Mouse (Mus musculus): Measurements from ENCODE around the gene Rnf212. TPM values are rescaled to one million over a fixed set of nuclear protein-coding genes. Genes with fewer than 3 reads are reported as not detected.
"Not testable (repeated sequence)": the region's sequence is repeated elsewhere in the genome, so short reads cannot be mapped to it uniquely, and the experiment has no call there.

Rnf212 gene
- total RNA-seq (2021), result not detected

DNA sequence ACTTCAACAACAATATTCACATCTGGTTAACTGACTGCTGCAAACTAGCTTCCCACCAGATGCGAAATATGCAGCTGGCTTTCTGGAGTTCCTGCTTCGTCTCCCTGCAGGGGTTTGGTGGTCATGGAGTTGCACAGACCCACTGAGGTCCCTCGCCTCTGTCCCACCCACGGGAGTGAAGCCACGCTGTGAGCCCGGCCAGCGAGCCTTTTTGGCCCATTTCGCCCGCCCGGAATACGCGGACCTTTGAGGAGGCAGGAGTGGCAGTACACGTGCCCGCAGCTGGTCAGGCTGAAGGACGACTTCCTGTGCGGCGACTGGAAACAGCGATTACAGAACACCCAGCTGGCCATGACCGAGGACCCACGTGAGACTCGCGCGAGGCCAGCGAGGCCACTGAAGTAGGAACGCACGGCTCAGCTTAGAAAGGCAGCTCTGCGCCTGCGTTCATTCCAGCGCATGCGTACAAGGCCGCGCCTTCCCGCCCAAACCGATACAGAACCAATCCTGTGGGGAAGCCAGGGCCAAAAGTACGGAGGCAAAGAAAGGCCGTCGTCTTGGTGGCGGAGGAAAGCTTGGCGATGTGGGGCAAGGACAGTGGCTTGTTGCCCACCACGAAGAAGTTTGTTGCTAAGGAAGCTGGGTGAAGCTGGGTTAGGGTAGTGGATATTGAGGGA lies at the start of gene Rnf212:
TSS of gene Rnf212 (minus strand) at position 353 of the 677 bp plus-strand sequence.
- DNase-seq, result no peak

DNA sequence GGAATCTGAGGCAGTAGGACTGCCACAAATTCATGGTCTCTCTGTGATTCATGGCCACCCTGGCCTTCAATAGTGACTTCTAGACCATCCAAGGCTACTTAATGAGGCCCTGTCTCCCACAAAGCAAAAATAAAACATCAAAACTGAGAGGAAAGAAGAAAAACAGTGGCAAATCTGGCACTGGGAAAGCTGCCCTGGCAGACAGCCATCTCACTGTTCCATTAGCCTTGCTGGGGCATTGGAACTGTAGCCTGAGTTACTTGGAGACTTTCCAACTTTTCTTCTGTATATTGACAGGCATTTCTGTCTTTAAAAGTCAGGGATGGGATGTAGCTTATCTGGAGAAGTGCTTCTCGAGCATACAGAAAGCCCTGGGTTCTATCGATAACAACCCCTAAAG lies 48.5 kb upstream of the Rnf212 start:
- no peak for DNase-seq

DNA sequence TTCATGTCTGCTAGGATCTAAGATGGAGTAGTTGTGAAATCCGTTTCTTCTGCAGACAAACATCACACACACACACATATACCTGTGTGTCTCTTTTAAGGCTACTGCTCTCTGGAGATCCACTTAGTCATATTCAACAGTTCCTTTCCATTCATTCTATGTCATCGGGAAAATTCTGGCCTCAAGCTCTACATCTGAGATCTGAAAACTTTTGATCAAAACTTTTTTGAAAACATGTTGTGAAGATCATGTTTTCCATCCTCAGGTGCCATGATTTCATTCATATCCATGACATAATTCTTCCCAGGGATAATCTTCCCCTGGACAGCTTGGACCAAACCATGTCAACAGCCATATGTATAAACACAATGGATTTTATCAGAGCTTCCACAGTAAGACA lies 34.0 kb upstream of the Rnf212 start, which contains the start of gene Vmn2r8:
TSS of gene Vmn2r8 (minus strand) at position 101 of the 400 bp plus-strand sequence.
- not testable (repeated sequence) for DNase-seq

DNA sequence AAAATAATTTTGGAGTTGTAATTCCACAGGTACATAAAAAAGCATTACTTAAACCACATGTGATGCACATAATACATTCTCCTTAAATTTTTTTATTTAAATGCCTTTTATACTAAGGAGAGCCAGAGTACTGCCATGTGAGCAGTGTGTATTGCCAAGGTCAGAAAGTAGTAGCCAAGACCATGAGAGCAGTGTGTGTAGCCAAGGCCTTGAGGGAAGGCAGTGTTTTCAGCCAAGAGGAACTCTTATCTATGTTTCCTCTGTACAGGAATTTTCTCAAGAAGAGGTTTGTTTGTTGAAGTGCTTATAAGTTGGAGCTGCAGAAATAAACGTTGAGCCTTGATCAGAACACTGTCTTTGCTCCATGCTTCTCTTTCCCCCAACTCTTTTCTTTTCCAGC lies 28.9 kb upstream of the Rnf212 start:
- no peak for DNase-seq

DNA sequence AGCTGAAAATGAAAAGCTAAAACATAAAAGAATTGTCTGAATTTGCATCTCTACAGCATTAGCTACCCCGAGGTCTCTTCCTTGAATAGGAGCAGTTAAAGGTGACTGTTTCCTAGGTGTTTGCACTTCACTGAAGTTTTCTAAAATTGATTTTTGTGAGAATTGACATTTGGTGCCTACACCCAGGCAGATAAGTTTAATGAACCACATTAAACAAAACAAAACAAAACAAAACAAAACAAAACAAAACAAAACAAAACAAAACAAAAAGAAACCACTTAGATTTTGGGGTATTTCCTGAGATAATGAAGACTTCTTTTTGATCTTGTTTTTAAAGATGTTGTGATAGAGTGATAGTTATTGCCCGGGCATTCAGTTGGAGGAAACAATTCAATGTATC lies 20.5 kb upstream of the Rnf212 start, which contains the start of gene Tmed11:
TSS of gene Tmed11 (minus strand) at position 101 of the 400 bp plus-strand sequence.
- DNase-seq, result not testable (repeated sequence)

DNA sequence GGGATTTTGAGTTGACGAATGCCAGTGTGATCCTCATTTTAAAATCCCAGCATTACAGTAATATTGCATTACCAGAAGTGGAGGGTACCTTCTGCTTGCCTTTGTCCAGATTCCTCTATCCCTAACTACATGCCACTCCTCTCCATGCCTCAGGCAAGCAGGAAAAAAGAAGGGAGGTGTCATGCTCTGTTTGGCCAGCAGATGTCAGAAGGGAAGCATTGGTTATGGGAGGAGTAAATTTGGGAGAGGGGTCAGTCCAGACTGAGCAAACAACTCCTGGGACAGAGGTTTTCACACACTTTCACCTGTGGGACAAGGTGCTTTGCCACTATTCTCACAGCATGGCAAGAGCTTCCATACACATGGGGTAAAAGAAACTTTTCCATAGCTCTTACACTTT lies 15.6 kb upstream of the Rnf212 start:
- DNase-seq, result not testable (repeated sequence)

DNA sequence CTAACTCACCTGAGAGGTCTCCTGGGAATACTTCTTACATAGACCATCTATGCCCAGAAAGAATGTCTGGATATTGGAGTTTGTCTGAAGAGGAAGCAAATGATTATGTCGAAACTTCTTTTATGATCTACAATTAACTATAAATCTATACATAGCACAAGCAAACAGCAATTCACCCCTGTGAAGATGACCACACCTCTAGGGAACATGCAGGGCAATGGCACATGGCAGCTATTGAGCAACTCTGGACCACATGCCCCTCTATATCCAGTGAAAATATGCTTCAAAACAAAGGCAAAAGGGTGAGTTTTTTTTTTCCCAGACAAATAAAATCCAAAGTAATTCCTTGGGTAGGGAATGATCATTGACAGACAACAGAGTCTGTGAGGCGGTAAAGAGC lies 14.8 kb downstream of the Rnf212 start:
- DNase-seq, result no peak

DNA sequence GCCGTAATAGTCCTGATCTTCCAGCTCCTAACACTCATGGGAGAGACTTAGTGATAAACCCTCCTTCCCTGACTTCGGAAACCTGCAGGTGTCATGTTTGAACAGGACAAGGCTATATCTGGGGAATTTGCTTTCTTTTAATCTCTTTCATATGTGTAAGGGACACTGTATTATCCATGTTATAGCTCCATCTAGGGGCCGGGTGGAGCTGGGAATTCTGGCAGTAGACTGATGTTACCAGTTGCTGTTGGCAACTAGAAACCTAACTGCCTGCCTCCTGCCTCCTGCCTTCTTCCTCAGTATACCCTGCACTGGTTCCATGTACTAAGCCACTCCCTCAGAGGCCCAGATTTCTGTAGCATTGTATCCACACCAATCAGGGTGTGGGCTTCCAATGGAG lies 16.4 kb downstream of the Rnf212 start:
- DNase-seq, result peak; percentile 7

DNA sequence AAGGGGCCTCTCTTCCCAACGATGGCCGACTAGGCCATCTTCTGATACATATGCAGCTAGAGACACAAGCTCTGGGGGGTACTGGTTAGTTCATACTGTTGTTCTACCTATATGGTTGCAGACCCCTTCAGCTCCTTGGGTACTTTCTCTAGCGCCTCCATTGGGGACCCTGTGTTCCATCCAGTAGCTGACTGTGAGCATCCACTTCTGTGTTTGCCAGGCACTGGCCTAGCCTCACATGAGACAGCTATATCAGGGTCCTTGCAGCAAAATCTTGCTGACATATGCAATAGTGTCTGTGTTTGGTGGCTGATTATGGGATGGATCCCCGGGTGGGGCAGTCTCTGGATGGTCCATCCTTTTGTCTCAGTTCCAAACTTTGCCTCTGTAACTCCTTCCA lies 23.5 kb downstream of the Rnf212 start:
- not testable (repeated sequence) for DNase-seq

DNA sequence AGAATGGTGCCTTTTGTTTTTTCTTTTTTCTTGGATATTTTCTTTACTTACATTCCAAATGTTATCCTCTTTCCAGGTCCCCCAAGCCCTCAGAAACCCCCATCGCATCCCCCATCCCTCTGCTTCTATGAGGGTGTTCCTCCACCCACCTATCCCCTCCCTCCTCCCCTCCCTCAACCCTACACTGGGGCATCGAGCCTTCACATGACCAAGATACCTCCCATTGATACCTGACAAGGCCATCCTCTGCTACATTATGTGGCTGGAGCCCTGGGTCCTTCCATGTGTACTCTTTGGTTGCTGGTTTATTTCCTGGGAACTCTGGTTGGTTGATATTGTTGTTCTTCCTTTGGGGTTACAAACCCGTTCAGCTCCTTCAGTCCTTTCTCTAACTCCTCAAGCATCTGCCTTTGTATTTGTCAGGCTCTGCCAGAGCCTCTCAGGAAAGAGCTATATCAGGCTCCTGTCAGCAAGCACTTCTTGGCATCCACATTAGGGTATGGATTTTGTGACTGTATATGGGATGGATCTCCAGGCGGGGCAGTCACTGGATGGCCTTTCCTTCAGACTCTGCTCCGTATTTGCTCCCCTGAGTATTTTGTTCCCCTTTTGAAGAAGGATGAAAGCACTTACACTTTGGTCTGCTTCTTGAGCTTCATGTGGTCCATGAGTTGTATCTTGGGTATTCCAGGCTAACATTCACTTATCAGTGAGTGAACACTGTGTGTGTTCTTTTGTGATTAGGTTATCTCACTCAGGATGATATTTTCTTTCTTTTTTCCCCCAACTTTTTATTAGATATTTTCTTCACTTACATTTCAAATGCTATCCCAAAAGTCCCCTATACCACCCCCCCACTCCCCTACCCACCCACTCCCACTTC lies 24.2 kb downstream of the Rnf212 start:
- no peak for DNase-seq

DNA sequence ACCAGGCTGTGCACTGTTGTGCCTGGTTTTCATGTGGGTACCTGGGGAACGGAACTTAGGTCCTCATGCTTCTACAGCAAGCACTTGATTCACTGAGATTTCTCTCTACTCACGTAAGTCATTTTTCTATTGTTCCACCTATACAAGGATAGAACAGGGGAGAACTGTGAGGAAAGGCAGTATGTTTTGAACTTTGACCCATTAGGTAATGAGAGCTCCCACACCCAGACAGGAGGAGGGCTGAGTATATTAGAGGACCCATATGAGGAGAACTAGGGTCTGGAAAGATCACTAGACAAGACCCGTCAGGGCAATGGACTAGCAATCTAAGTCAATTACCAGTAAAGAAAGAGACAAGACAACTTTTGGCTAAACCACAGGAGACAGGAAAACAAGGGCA lies 30.2 kb downstream of the Rnf212 start:
- DNase-seq, result no peak

DNA sequence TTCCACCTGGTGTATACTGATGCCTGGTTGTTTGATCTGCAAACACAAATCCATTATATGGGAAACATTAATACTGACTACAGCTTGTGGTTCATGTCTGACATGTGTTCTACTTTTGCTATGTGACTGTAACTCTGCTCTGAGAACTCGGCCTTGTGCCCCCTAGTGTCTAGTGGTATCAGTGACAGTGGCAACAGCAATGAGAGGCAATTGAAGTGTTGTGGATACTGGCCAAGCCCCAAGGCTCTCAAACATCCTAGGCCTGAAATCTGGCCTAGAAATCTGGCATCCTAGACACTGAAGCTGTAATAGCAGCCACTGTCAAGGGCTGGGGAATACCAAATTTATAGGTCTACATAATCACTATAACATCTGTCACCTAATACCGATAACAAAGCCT lies 30.9 kb downstream of the Rnf212 start:
- DNase-seq, result no peak

DNA sequence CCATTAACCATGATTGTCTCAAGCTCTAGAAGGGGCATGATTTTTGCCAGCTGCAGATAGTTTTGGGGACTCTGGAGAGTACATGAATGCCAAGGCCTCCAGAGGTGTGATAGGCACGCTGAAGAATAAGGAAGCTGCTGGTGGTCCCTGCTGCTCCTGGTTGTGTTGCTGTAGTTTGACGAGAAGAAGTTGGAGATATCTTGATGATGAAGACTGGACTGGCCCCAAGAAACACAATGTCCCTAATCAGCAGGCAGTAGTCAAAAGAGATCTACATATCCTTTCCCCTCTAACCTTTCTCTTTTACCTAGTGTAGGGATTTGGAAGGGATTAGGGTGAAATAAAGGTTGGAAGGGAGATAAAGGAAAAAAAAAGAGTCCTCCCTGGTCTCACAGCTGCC lies 32.2 kb downstream of the Rnf212 start:
- DNase-seq, result no peak

DNA sequence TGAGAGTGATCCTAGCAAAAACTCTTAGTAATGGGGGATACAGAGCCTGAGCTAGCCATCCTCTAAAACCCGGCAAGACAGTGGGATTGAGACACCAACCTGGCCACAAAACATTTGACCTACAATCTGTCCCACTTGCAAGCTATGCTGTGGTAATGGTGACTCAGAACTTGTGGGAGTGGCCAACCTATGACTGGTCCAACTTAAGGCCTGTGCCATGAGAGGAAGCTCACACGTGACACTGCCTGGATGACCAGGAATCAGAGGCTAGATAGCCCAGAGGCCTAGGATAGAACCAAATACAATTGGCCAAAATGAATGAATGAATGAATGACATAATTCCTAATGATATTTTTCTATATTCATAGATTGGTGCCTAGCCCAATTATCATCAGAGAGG lies 32.9 kb downstream of the Rnf212 start:
- DNase-seq, result no peak

DNA sequence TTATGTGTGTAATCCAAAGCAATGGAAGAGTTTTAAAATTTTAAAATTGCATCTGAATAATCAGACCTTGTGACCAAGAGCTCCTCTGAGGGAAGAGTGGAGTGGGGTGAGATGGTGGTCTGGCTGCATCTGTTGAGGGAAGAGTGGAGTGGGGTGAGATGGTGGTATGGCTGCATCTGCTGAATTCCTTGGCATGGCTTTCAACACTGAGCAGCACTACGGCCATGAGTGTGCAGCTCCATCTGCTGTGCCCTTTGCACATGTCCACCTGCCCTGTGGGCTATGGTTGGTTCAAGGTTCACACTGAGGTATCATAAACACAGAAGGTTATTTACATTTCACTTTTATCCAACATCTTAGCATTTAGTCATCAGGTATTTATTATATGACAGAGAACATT lies 47.4 kb downstream of the Rnf212 start:
- no peak for DNase-seq

DNA sequence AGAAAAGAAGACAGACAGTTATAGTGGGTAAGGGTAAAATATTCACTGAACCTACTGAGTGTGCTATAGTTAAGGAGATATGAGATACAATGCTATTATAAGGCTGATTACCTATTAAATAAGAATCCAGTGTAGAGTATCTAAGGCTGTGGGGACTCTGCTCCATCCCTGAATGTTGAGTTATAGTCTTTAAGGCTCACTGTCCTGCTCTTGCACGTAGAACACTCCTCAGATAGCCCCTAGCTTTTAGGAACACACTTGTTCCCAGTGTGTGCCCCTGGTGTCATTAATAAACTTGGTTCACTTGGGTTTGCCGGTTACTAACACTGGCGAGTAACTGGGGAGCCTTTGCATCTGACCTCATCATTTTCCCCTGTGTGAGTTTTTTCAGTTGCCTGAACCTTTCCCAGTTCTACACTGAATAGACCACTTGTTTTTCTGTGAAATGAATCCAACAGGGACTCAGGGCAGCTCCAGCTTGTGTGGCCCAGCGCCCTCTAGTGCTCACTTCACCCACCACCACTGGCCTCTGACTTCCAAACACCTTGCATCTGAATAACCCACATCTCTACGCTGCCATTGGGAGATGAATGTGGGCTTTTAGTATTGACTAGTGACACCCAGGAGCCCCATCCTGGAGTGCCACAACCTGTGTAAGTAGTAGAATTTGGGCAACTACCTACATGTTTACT lies 48.1 kb downstream of the Rnf212 start:
- DNase-seq, result peak; percentile 72 to 75

DNA sequence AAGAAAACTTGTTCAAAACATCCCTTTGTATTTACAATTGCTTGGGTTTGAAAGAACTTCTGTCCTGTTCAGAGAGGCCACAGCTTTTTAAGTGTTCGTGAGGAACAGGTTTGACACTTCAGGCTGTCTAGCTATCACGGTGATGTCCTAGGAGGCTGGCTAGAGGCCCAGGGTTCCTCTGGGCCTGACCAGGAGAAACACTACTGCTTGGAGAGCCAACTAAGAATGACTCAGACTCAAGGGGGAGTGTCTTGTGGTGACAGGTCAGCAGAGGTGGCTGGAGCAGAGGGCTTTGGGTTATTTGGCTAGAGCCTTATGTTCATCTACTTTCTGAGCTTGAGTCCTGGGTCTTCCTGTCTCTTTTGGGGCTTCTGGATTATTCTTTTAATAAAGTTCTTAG lies 50.8 kb downstream of the Rnf212 start:
- DNase-seq, result no peak

DNA sequence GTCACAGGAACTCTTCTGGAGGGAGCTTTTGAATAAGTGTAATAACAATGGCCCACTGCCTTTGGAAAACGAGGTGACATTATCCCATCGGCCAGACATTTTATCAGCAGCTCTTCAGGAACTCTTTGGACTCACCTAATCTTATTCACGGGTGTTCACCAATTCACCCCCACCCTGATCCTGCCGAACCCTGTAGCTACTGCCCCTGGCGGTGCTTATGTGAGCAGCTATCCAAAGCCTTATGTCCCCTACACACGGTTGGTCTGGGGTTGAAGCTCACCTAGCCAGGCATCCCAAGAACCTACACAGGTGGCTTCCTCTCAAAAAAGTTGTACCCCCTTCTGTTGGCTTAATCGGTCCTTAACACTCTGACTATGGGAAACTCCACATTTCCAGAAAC lies 55.0 kb downstream of the Rnf212 start:
- no peak for DNase-seq

DNA sequence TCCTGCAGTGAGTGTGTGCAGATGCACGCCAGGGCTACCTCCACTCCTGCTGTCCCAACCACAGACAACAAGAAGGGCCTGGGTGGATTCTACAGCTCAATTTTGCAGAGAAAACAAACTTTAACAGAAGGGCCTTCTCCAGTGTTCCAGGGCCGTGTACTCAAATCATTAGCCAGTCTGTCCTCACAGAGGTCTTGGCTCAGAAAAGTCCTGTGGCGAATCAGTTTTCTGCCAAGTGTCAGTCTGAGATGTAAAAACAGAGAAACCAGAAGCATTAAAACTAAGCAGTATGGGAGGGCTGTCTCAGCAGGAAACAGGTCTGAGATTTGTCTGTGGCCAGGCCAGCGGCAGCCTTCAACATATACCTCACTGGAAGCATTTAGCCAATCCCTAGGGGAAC lies 56.7 kb downstream of the Rnf212 start:
- no peak for DNase-seq

DNA sequence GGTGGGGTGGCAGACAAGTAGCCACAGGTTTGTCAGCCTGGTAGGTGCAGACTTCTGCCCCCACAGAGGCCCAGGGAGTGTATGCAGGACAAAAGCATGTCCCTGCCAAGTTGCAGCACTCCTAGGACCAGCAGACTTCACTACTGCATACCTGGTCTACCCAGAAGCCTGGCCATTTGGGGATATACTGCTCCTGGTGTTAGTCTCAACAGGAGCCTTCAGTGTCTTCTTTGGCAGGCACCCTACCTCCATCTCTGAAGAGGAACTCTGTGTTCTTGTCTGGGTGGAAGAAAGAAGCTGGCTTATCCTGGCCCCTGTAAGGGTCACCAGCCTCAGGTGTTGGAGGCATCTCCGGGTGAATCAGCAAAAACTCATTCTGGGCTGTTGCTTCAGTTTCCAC lies 58.8 kb downstream of the Rnf212 start:
- DNase-seq, result no peak

DNA sequence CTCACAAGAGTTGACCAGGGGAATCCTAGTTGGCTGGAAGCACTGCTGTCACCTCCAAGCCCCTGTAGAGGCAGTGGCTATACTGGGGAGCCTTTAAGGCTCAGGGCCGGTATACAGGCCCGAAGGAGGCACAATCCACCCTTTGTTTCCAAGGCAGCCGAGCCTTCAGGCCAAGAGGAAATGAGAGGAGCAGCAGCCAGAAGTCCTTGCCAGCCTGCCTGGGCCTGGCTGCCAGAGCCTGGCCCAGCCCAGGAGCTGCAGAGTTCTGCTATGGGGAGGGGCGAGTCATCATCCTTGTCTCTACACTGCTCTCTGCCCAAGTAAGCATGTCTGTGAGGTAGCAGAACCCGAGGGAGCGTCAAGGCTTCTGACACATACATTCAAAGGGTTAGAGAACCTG lies 60.6 kb downstream of the Rnf212 start:
- peak; percentile 51 to 61 for DNase-seq

DNA sequence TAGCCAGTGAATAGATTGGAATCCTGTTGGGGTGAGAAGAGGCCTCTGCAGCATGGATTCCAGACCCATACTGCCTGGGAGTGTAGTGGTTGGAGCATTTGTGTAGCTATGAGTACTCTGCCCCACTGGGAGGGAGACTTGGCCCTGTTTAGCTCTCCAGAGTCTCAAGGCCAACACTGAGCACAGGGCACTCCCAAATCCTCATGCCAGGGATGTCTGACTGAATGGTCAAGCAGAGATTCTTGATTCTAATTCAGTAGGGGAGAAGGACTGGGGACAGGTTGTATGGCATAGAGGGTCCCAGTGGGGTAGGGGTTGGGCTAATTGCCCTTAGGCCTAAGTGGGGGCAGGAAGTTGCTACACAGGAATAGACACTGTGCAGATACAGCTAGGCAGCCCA lies 61.1 kb downstream of the Rnf212 start:
- no peak for DNase-seq

DNA sequence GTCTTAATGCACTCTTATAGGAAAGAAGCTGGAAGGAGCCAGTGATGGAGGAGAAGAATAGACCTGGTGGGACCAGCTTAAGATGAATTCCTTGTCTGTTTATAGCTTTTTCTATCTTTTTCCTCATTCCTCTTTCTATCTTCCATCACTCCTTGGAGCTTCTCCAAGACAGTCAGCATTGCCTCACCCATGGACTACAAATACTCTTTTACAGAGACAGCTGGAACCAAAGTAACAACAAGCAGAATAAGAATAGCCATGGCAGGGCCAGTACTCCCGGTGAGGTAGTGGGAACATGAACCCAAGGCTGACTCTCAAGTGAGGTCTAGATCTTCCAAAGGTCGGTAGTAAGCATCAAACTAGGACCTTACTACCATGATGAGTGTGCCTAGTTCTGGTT lies 61.7 kb downstream of the Rnf212 start:
- no peak for DNase-seq

All from layer of hippocampus, postnatal 36 days (tissue).